Comparison of ENCODE assay signal across 7 mouse cellular contexts in the genomic region with DNA sequence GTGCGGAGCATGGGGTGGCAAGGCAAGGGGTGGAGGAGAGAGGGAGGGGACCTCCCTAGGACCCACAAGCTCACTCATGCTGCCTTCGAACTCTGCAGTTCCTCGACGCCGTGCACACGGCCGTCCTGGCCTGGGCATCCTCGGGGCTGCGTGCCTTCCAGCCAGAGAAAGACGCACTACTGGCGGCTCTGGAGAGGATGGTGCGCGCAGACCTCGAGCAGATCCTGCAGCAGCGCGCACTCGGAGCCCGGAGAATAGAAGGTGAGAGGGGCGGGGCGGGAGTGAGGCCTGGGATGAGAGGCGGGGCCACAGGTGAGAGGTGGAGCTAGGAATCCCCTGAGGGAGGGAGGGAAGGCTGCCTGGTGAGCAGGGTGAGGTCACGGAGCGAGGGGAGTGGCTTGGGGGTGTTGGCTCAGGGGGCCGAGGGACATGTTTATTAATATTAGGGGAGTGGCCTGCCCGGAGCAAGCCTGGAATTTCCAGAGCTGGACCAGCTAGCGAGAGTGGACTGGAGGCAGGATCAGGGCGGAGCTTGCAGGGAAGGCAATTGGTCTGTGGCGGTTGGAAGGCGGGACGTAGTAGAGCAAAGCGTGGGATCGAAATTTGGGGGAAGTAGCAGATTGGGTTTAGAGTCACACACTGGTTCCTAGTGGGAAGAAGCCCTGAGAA. TPM values are rescaled to one million over a fixed set of nuclear protein-coding genes. Genes with fewer than 3 reads are reported as not detected.
DNase-seq lines count a peak whose midpoint lies in the region; ATAC-seq lines count a peak whose summit lies in the region.

No protein-coding gene starts in this region.

- H3K4me2 ChIP-seq in intestine, embryonic 15.5 days (replicated peaks), result peak overlapping the region; percentile 80
- H3K4me2 ChIP-seq in liver, embryonic 16.5 days (ENCODE audit: low read depth, low read length), result peak overlapping the region; percentile 35
- peak overlapping the region; percentile 45 for H3K4me2 ChIP-seq in neural tube, embryonic 14.5 days (ENCODE audit: low read depth, low read length)

- peak; percentile 95 for DNase-seq in R1 (ENCODE audit: low read depth, low spot score)
- peak; percentile 42 for DNase-seq in gastrocnemius, postnatal 36 days

- peak; percentile 92 for ATAC-seq in intestine, embryonic 15.5 days
- ATAC-seq in liver, embryonic 16.5 days (ENCODE audit: low read depth), result peak; percentile 81
- peak; percentile 63 for ATAC-seq in neural tube, embryonic 14.5 days (ENCODE audit: low read depth)
- ATAC-seq in monocyte, adult 5-6 weeks (replicated peaks; ENCODE audit: insufficient number of reproducible peaks, low FRiP score, low TSS enrichment, poor library complexity, severe bottlenecking), result no peak

- H3K36me3 ChIP-seq in intestine, embryonic 15.5 days, result no peaks in the 10 kb centered on the region; the same call in 1 of the 2 replicates
- no peaks in the 10 kb centered on the region for H3K36me3 ChIP-seq in liver, embryonic 16.5 days (ENCODE audit: control insufficient read depth, insufficient read depth)
- no peaks in the 10 kb centered on the region for H3K36me3 ChIP-seq in neural tube, embryonic 14.5 days (ENCODE audit: control insufficient read depth, insufficient read depth, low read length)

- H3K4me3 ChIP-seq in brown adipose tissue, adult 24 weeks (ENCODE audit: insufficient read depth, low read depth, low read length), result peak overlapping the region; percentile 32
- peak overlapping the region; percentile 33 for H3K4me3 ChIP-seq in intestine, embryonic 15.5 days (replicated peaks)
- H3K4me3 ChIP-seq in liver, embryonic 16.5 days (ENCODE audit: low read depth, low read length), result peak overlapping the region; percentile 16; the same call in 1 of the 2 replicates
- peak overlapping the region; percentile 29 for H3K4me3 ChIP-seq in neural tube, embryonic 14.5 days (ENCODE audit: low read depth, low read length)

- peak overlapping the region; percentile 26 for H3K9ac ChIP-seq in intestine, embryonic 15.5 days
- no peak overlapping the region for H3K9ac ChIP-seq in liver, embryonic 16.5 days (ENCODE audit: low read depth, low read length)
- peak overlapping the region; percentile 42 for H3K9ac ChIP-seq in neural tube, embryonic 14.5 days (replicated peaks; ENCODE audit: low read depth, low read length)

- H3K4me1 ChIP-seq in brown adipose tissue, adult 24 weeks (ENCODE audit: control insufficient read depth, insufficient read depth, insufficient read length, low read length), result peaks cover 2% of the 10 kb centered on the region; the same call in 1 of the 2 replicates
- H3K4me1 ChIP-seq in intestine, embryonic 15.5 days (replicated peaks), result peaks cover 24% of the 10 kb centered on the region
- H3K4me1 ChIP-seq in liver, embryonic 16.5 days (ENCODE audit: control insufficient read depth, low read depth, low read length), result peaks cover 8% of the 10 kb centered on the region
- H3K4me1 ChIP-seq in neural tube, embryonic 14.5 days (ENCODE audit: control insufficient read depth, insufficient read depth, low read length), result peaks cover 7% of the 10 kb centered on the region; the same call in 1 of the 2 replicates

- WGBS in intestine, embryonic 15.5 days, result under 1% methylated on average over 32 of the region's 32 CpGs
- WGBS in liver, embryonic 16.5 days (ENCODE audit: insufficient replicate concordance), result 9% methylated on average over 32 of the region's 32 CpGs
- 2% methylated on average over 32 of the region's 32 CpGs for WGBS in neural tube, embryonic 14.5 days

- no peak overlapping the region for H3K27ac ChIP-seq in brown adipose tissue, adult 24 weeks (replicated peaks; ENCODE audit: low read depth, low read length)
- no peak overlapping the region for H3K27ac ChIP-seq in intestine, embryonic 15.5 days
- no peak overlapping the region for H3K27ac ChIP-seq in liver, embryonic 16.5 days (ENCODE audit: low read length)
- H3K27ac ChIP-seq in neural tube, embryonic 14.5 days (ENCODE audit: low read depth, low read length), result peak overlapping the region; percentile 28; the same call in 1 of the 2 replicates

- H3K9me3 ChIP-seq in intestine, embryonic 15.5 days, result no peaks in the 10 kb centered on the region
- H3K9me3 ChIP-seq in liver, embryonic 16.5 days (replicated peaks; ENCODE audit: control insufficient read depth, low read length), result no peaks in the 10 kb centered on the region
- H3K9me3 ChIP-seq in neural tube, embryonic 14.5 days (ENCODE audit: control insufficient read depth, low read length), result no peaks in the 10 kb centered on the region

- peaks cover 13% of the 10 kb centered on the region for H3K27me3 ChIP-seq in intestine, embryonic 15.5 days (replicated peaks)
- H3K27me3 ChIP-seq in liver, embryonic 16.5 days (ENCODE audit: control insufficient read depth, insufficient read depth, low read depth, low read length), result peaks cover 23% of the 10 kb centered on the region
- H3K27me3 ChIP-seq in neural tube, embryonic 14.5 days (ENCODE audit: control insufficient read depth, insufficient read depth, low read length), result peaks cover 18% of the 10 kb centered on the region; the same call in 1 of the 2 replicates

- intact Hi-C loops in gastrocnemius, postnatal 36 days (cut with DNase I), result no loop called here

RNA-seq across cellular contexts. Expression of a gene that starts 5.4 kb away (rescaled TPM):
- polyA plus RNA-seq in brown adipose tissue, adult 24 weeks (2012; ENCODE audit: insufficient read depth, insufficient read length, missing spikeins), result 1.5 TPM in 1 of 2 replicates, not detected in the other
- under 1 TPM; 0.71 to 0.76 TPM for total RNA-seq in gastrocnemius, postnatal 36 days (2021)
- 2.9 and 3.6 TPM in 2 replicates for polyA plus RNA-seq in intestine, embryonic 15.5 days (2015; fragmentation: Nextera tagmentation; extraction: Ambion mirVana)
- polyA plus RNA-seq in liver, embryonic 16.5 days (2015; fragmentation: Nextera tagmentation; extraction: Ambion mirVana), result 1.6 and 2.1 TPM in 2 replicates
- 7.5 and 9.3 TPM in 2 replicates for polyA plus RNA-seq in neural tube, embryonic 14.5 days (2014; fragmentation: Nextera tagmentation; extraction: Ambion mirVana)
- 6.3 to 12.8 TPM (median 6.9 TPM) in 3 replicates for total RNA-seq in monocyte, adult 5-6 weeks (2017)

RNA-seq across cellular contexts. Expression of a gene that starts 8.0 kb away (rescaled TPM):
- polyA plus RNA-seq in brown adipose tissue, adult 24 weeks (2012; ENCODE audit: insufficient read depth, insufficient read length, missing spikeins), result 15.1 and 20.1 TPM in 2 replicates
- 10 to 100 TPM; 33.0 to 35.6 TPM for total RNA-seq in gastrocnemius, postnatal 36 days (2021)
- polyA plus RNA-seq in intestine, embryonic 15.5 days (2015; fragmentation: Nextera tagmentation; extraction: Ambion mirVana), result 70.8 and 73.5 TPM in 2 replicates
- polyA plus RNA-seq in liver, embryonic 16.5 days (2015; fragmentation: Nextera tagmentation; extraction: Ambion mirVana), result 18.5 and 22.5 TPM in 2 replicates
- polyA plus RNA-seq in neural tube, embryonic 14.5 days (2014; fragmentation: Nextera tagmentation; extraction: Ambion mirVana), result 71.9 and 78.5 TPM in 2 replicates
- 39.9 to 78.4 TPM (median 65.4 TPM) in 3 replicates for total RNA-seq in monocyte, adult 5-6 weeks (2017)

RNA-seq across cellular contexts. Expression of a gene that starts 10.8 kb away (rescaled TPM):
- polyA plus RNA-seq in brown adipose tissue, adult 24 weeks (2012; ENCODE audit: insufficient read depth, insufficient read length, missing spikeins), result 181 and 189 TPM in 2 replicates
- total RNA-seq in gastrocnemius, postnatal 36 days (2021), result 10 to 100 TPM; 25.6 to 26.1 TPM
- 241 and 243 TPM in 2 replicates for polyA plus RNA-seq in intestine, embryonic 15.5 days (2015; fragmentation: Nextera tagmentation; extraction: Ambion mirVana)
- polyA plus RNA-seq in liver, embryonic 16.5 days (2015; fragmentation: Nextera tagmentation; extraction: Ambion mirVana), result 81.3 and 93.9 TPM in 2 replicates
- polyA plus RNA-seq in neural tube, embryonic 14.5 days (2014; fragmentation: Nextera tagmentation; extraction: Ambion mirVana), result 239 and 259 TPM in 2 replicates
- 31.2 to 49.8 TPM (median 36.8 TPM) in 3 replicates for total RNA-seq in monocyte, adult 5-6 weeks (2017)

RNA-seq across cellular contexts. Expression of a gene that starts 34.1 kb away (rescaled TPM):
- polyA plus RNA-seq in brown adipose tissue, adult 24 weeks (2012; ENCODE audit: insufficient read depth, insufficient read length, missing spikeins), result 71.7 and 118 TPM in 2 replicates
- total RNA-seq in gastrocnemius, postnatal 36 days (2021), result 10 to 100 TPM; 55.9 to 77.1 TPM
- polyA plus RNA-seq in intestine, embryonic 15.5 days (2015; fragmentation: Nextera tagmentation; extraction: Ambion mirVana), result 23.3 and 25.1 TPM in 2 replicates
- 2.8 and 3.2 TPM in 2 replicates for polyA plus RNA-seq in liver, embryonic 16.5 days (2015; fragmentation: Nextera tagmentation; extraction: Ambion mirVana)
- polyA plus RNA-seq in neural tube, embryonic 14.5 days (2014; fragmentation: Nextera tagmentation; extraction: Ambion mirVana), result 61.0 and 70.0 TPM in 2 replicates
- 0.53 to 1.2 TPM (median 0.76 TPM) in 3 replicates for total RNA-seq in monocyte, adult 5-6 weeks (2017)

RNA-seq across cellular contexts. Expression of a gene that starts 36.4 kb away (rescaled TPM):
- polyA plus RNA-seq in brown adipose tissue, adult 24 weeks (2012; ENCODE audit: insufficient read depth, insufficient read length, missing spikeins), result 0.50 and 1.5 TPM in 2 replicates
- under 1 TPM; 0.10 TPM for total RNA-seq in gastrocnemius, postnatal 36 days (2021)
- polyA plus RNA-seq in intestine, embryonic 15.5 days (2015; fragmentation: Nextera tagmentation; extraction: Ambion mirVana), result 0.06 TPM in 1 of 2 replicates, not detected in the other
- 0.05 TPM in 1 of 2 replicates, not detected in the other for polyA plus RNA-seq in liver, embryonic 16.5 days (2015; fragmentation: Nextera tagmentation; extraction: Ambion mirVana)
- not detected in 2 replicates for polyA plus RNA-seq in neural tube, embryonic 14.5 days (2014; fragmentation: Nextera tagmentation; extraction: Ambion mirVana)
- not detected in 3 replicates for total RNA-seq in monocyte, adult 5-6 weeks (2017)
